In the genomic region with DNA sequence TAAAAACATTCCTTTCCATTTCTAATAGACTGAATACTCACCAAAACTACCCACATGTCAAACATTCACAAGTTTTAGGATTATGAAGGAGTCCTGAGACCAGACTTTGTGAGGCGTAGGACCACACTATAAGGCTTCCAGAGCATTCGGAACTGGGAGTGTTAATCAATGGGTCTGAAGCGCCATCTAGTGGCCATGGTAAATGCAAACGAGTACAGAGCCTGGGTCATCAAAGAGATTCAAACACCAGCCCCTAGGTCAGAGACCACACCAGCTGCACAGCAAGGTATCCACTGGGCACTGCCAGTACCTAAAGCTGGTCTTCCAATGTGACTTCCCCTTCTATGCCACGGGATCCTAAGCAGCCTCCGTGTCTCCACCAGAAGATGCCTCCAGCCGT, we compare ENCODE assay signal across 9 mouse cellular contexts. TPM values are rescaled to one million over a fixed set of nuclear protein-coding genes. Genes with fewer than 3 reads are reported as not detected.
DNase-seq lines count a peak whose midpoint lies in the region; ATAC-seq and TF ChIP-seq lines count a peak whose summit lies in the region.
"Had no signal": no experiment of that assay in that cellular context is flagged by ENCODE, and none has a peak within 500 bp of the region (broad histone marks: within the 10 kb centered on the region; RNA-seq: fewer than 3 reads in every experiment).

No protein-coding gene starts in this region.

- peak; percentile 37 for TF ChIP-seq CTCF in C2C12 (IDR thresholded peaks at IDR 0.05; ENCODE audit: control insufficient read depth, insufficient read depth, insufficient read length)
- peak; percentile 91 for TF ChIP-seq CTCF in kidney, postnatal 0 days (IDR thresholded peaks at IDR 0.05; ENCODE audit: low read depth)

- no peaks in the 10 kb centered on the region for H3K79me2 ChIP-seq in C2C12 (ENCODE audit: control insufficient read depth, insufficient read depth)

- ATAC-seq in kidney, postnatal 0 days (replicated peaks; ENCODE audit: low FRiP score, low read depth), result peak; percentile 40; the same call in 1 of the 2 replicates
- no peak for ATAC-seq in liver, embryonic 13.5 days (ENCODE audit: low read depth)

- WGBS in kidney, postnatal 0 days, result 10% methylated on average over 7 of the region's 7 CpGs
- WGBS in liver, embryonic 13.5 days (ENCODE audit: insufficient replicate concordance), result 15% methylated on average over 7 of the region's 7 CpGs

- no peak overlapping the region for H3K4me3 ChIP-seq in C2C12 (ENCODE audit: insufficient read depth, poor library complexity, severe bottlenecking)
- no peak overlapping the region for H3K4me3 ChIP-seq in kidney, postnatal 0 days (replicated peaks; ENCODE audit: low read depth, low read length)
- no peak overlapping the region for H3K4me3 ChIP-seq in liver, embryonic 13.5 days (replicated peaks)

- no peaks in the 10 kb centered on the region for H3K79me3 ChIP-seq in C2C12 (ENCODE audit: low read depth)

- H3K9me3 ChIP-seq in kidney, postnatal 0 days (replicated peaks; ENCODE audit: low read length), result no peaks in the 10 kb centered on the region
- no peaks in the 10 kb centered on the region for H3K9me3 ChIP-seq in liver, embryonic 13.5 days (replicated peaks)

- H3K36me3 ChIP-seq in C2C12 (ENCODE audit: control insufficient read depth, insufficient read depth), result no peaks in the 10 kb centered on the region
- H3K36me3 ChIP-seq in kidney, postnatal 0 days (ENCODE audit: insufficient read depth, low read length), result no peaks in the 10 kb centered on the region
- no peaks in the 10 kb centered on the region for H3K36me3 ChIP-seq in liver, embryonic 13.5 days

- H3K27me3 ChIP-seq in C2C12 (ENCODE audit: control insufficient read depth, insufficient read depth, insufficient read length), result peaks cover 15% of the 10 kb centered on the region
- H3K27me3 ChIP-seq in kidney, postnatal 0 days (ENCODE audit: insufficient read depth, low read length), result no peaks in the 10 kb centered on the region
- H3K27me3 ChIP-seq in liver, embryonic 13.5 days, result no peaks in the 10 kb centered on the region

- H3K9ac ChIP-seq in kidney, postnatal 0 days (ENCODE audit: low read depth, low read length), result no peak overlapping the region
- no peak overlapping the region for H3K9ac ChIP-seq in liver, embryonic 13.5 days

- H3K4me2 ChIP-seq in kidney, postnatal 0 days (ENCODE audit: low read length), result no peak overlapping the region
- H3K4me2 ChIP-seq in liver, embryonic 13.5 days, result no peak overlapping the region

- no peak overlapping the region for H3ac ChIP-seq in C2C12 (ENCODE audit: control insufficient read depth, insufficient read length, low read depth)

- peak; percentile 42 for DNase-seq in WW6 (ENCODE audit: low read depth, low spot score)
- DNase-seq in cerebellum, postnatal 25 days, result peak; percentile 68 to 85
- peak; percentile 30 to 43 for DNase-seq in gastrocnemius, adult 8-10 months (ENCODE audit: low spot score in 2 of 2)
- DNase-seq in kidney, postnatal 0 days (ENCODE audit: low spot score), result peak; percentile 90
- DNase-seq in liver, embryonic 13.5 days, result peak; percentile 29
- DNase-seq in retina, embryonic 14.5 days (ENCODE audit: low spot score), result peak; percentile 95
- DNase-seq in thymus, postnatal 4 days, result peak; percentile 84

- H3K27ac ChIP-seq in kidney, postnatal 0 days, result no peak overlapping the region
- no peak overlapping the region for H3K27ac ChIP-seq in liver, embryonic 13.5 days

- no peaks in the 10 kb centered on the region for H3K4me1 ChIP-seq in kidney, postnatal 0 days (replicated peaks; ENCODE audit: insufficient read depth, low read length)
- no peaks in the 10 kb centered on the region for H3K4me1 ChIP-seq in liver, embryonic 13.5 days (replicated peaks)

TF ChIP-seq in C2C12, 6 proteins besides CTCF, POLR2A, EP300 and RAD21:
- no peak for TF ChIP-seq FOSL1 (IDR thresholded peaks at IDR 0.05; ENCODE audit: insufficient read depth, low read length, poor library complexity, severe bottlenecking)

RNA-seq across cellular contexts. Expression of a gene that starts 18.5 kb away (rescaled TPM):
- polyA plus RNA-seq in C2C12 (2012; fragmentation: generic; extraction: Trizol), result not detected
- not detected for total RNA-seq in gastrocnemius, adult 8-10 months (2022)
- 0.70 TPM in 2 replicates for polyA plus RNA-seq in kidney, postnatal 0 days (2015; fragmentation: Nextera tagmentation; extraction: Ambion mirVana)
- polyA plus RNA-seq in liver, embryonic 13.5 days (2015; fragmentation: Nextera tagmentation; extraction: Ambion mirVana), result 0.25 and 0.51 TPM in 2 replicates
- total RNA-seq: gastrocnemius, postnatal 36 days had no signal

RNA-seq across cellular contexts. Expression of a gene that starts 28.8 kb away (rescaled TPM):
- polyA plus RNA-seq in C2C12 (2012; fragmentation: generic; extraction: Trizol), result 22.8 TPM
- total RNA-seq in gastrocnemius, adult 8-10 months (2022), result 1 to 10 TPM in 1 of 4 experiments, under 1 TPM in 3; 0.87 to 1.4 (median 0.94) TPM
- polyA plus RNA-seq in kidney, postnatal 0 days (2015; fragmentation: Nextera tagmentation; extraction: Ambion mirVana), result 10.3 and 13.8 TPM in 2 replicates
- polyA plus RNA-seq in liver, embryonic 13.5 days (2015; fragmentation: Nextera tagmentation; extraction: Ambion mirVana), result 24.8 and 25.4 TPM in 2 replicates

RNA-seq across cellular contexts. Expression of a gene that starts 29.0 kb away (rescaled TPM):
- 20.7 TPM for polyA plus RNA-seq in C2C12 (2012; fragmentation: generic; extraction: Trizol)
- total RNA-seq in gastrocnemius, adult 8-10 months (2022), result 1 to 10 TPM; 2.4 to 3.5 (median 3.1) TPM
- 14.9 and 16.5 TPM in 2 replicates for polyA plus RNA-seq in kidney, postnatal 0 days (2015; fragmentation: Nextera tagmentation; extraction: Ambion mirVana)
- polyA plus RNA-seq in liver, embryonic 13.5 days (2015; fragmentation: Nextera tagmentation; extraction: Ambion mirVana), result 7.6 and 8.4 TPM in 2 replicates

RNA-seq across cellular contexts. Expression of a gene that starts 37.4 kb away (rescaled TPM):
- polyA plus RNA-seq in C2C12 (2012; fragmentation: generic; extraction: Trizol), result not detected
- not detected for total RNA-seq in gastrocnemius, adult 8-10 months (2022)
- not detected in 2 replicates for polyA plus RNA-seq in kidney, postnatal 0 days (2015; fragmentation: Nextera tagmentation; extraction: Ambion mirVana)
- polyA plus RNA-seq in liver, embryonic 13.5 days (2015; fragmentation: Nextera tagmentation; extraction: Ambion mirVana), result not detected in 2 replicates
- total RNA-seq: gastrocnemius, postnatal 36 days had no signal

RNA-seq across cellular contexts. Expression of a gene that starts 55.7 kb away (rescaled TPM):
- polyA plus RNA-seq in C2C12 (2012; fragmentation: generic; extraction: Trizol), result 6.1 TPM
- under 1 TPM in 2 of 4 experiments, not detected in 2; 0.13 TPM for total RNA-seq in gastrocnemius, adult 8-10 months (2022)
- polyA plus RNA-seq in kidney, postnatal 0 days (2015; fragmentation: Nextera tagmentation; extraction: Ambion mirVana), result 6.6 and 9.6 TPM in 2 replicates
- polyA plus RNA-seq in liver, embryonic 13.5 days (2015; fragmentation: Nextera tagmentation; extraction: Ambion mirVana), result 0.81 and 1.2 TPM in 2 replicates

Comparison
In these comparisons a context has a peak if more than half of its experiments do, and no peak if none do; other contexts are left out.
1. DNase-seq: peak in every context shown above with its lines; median percentile 95 in retina, embryonic 14.5 days; 90 in kidney, postnatal 0 days; 84 in thymus, postnatal 4 days; 76 in cerebellum, postnatal 25 days; 42 in WW6; 36 in gastrocnemius, adult 8-10 months; 29 in liver, embryonic 13.5 days.